Mouse (Mus musculus): Measurements from ENCODE around the gene Sptbn1. TPM values are rescaled to one million over a fixed set of nuclear protein-coding genes. Genes with fewer than 3 reads are reported as not detected.
A peak's percentile ranks its signal among the peaks of the same experiment; 100 is the strongest.

Gene Sptbn1
- polyA plus RNA-seq, 1 experiment from 2014 or later, result 19.2 TPM

DNA sequence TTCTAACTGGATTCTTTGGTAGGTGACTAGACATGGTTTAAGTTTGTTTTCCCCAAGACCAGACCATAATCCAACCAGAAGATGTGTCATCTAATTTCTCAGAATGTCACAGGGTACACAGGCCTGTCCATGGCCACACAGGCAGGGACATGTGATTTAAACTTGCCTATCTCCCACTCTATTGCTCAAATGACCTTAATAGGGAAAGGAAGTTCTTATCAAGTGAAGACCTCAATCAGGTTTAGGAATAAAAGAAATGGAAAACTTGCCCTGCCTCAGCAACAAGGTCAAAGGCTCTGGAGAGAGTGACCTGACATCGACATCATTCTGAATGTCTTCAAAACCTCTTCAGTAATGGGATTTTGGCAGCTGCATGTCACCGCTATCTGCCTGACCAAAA lies 41.2 kb downstream of the Sptbn1 start:
- WGBS (ENCODE audit: insufficient replicate concordance), result 74% methylated on average over 2 of the region's 2 CpGs
- H3K4me1 ChIP-seq (ENCODE audit: insufficient read depth), result peaks cover 10% of the 10 kb centered on the region
- H3K27me3 ChIP-seq (ENCODE audit: insufficient read depth, low read length), result no peaks in the 10 kb centered on the region
- no peaks in the 10 kb centered on the region for H3K36me3 ChIP-seq (replicated peaks; ENCODE audit: insufficient read depth, low read length)
- no peak for ATAC-seq
- no peak overlapping the region for H3K4me3 ChIP-seq (ENCODE audit: low read depth, low read length)
- H3K9ac ChIP-seq (replicated peaks), result no peak overlapping the region
- H3K9me3 ChIP-seq (ENCODE audit: low read length), result no peaks in the 10 kb centered on the region
- no peak for TF ChIP-seq CTCF (IDR thresholded peaks at IDR 0.05; ENCODE audit: low read depth)
- no peak for TF ChIP-seq EP300 (IDR thresholded peaks at IDR 0.05; ENCODE audit: low read depth)
- H3K4me2 ChIP-seq (ENCODE audit: low read depth, low read length), result no peak overlapping the region
- H3K27ac ChIP-seq (ENCODE audit: low read depth), result no peak overlapping the region
- DNase-seq, result no peak

DNA sequence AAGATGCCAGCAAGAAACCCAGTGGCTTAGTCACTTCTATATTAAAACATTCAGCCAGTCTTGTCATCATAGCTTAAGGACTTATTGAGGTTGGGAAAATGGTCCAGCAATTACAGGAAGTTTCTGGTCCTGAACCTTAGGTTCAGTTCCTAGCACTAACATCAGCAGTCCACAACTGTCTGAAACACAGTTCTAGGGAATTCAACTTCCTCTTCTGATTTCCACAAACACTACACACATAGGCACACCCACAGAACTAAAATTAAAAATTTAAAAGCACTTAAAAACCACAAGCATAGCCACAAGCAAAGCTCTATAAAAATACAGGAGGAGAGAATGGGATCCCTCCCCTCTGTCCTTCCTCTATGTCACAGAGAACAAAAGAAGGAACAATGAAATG lies 43.4 kb downstream of the Sptbn1 start:
- Histone ChIP-seq H3K4me1 (ENCODE audit: insufficient read depth) (no peaks in the 10 kb centered on the region; the same call in 1 of the 2 replicates), H3K36me3 (replicated peaks; ENCODE audit: insufficient read depth, low read length) (no peaks in the 10 kb centered on the region), H3K4me3 (ENCODE audit: low read depth, low read length) (no peak overlapping the region), H3K4me2 (ENCODE audit: low read depth, low read length) (no peak overlapping the region), H3K9me3 (ENCODE audit: low read length) (no peaks in the 10 kb centered on the region), H3K9ac (replicated peaks) (no peak overlapping the region), H3K27ac (ENCODE audit: low read depth) (no peak overlapping the region), H3K27me3 (ENCODE audit: insufficient read depth, low read length) (no peaks in the 10 kb centered on the region)
- TF ChIP-seq EP300 (IDR thresholded peaks at IDR 0.05; ENCODE audit: low read depth) (no peak), CTCF (IDR thresholded peaks at IDR 0.05; ENCODE audit: low read depth) (no peak)
- ATAC-seq (no peak), DNase-seq (no peak)

DNA sequence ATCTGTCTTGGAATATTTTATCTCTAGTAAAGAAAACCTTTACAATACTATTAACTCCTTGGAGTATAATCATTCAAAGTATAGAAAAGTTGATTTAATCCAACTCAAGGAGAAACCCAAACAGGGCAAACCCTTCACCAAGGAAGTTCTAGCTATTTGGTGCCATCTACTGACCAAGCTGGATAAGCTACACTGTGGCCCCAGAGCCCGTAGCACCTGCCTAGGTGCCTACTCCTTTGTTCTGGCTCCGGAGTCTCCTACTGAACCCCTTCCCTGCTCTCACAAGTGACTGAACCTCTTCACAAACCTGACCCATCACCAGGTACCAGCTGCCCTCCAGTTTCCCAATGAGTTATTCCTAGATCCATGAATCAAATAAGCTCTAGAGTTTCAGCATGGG lies 45.3 kb downstream of the Sptbn1 start:
- DNase-seq (no peak), ATAC-seq (0 out of 2 replicates have a peak, but pooled peaks have one; percentile 31)
- no peak overlapping the region for H3K4me3 ChIP-seq (ENCODE audit: low read depth, low read length)

DNA sequence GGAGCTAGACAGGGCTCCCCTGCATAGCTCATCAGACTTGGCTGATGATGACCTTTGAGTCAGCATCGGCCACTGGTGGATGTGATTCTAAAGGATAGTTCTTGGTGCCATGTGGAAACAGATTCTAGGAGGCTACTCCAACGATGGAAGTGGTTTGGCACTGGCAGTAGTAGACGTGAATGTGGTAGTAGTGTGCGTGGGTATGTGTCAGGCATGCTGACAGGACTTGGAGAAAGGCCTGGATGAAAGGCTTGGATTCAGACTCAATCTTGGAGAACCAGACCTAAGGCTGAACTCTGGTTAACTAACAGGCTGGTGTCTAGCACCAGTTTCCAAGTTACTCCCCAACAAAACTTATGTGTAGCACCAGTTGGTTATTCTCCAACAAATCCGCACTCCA lies 46.9 kb downstream of the Sptbn1 start:
- 74% methylated on average over 5 of the region's 5 CpGs for WGBS (ENCODE audit: insufficient replicate concordance)
- Histone ChIP-seq H3K4me1 (ENCODE audit: insufficient read depth) (no peaks in the 10 kb centered on the region), H3K36me3 (replicated peaks; ENCODE audit: insufficient read depth, low read length) (no peaks in the 10 kb centered on the region), H3K27me3 (ENCODE audit: insufficient read depth, low read length) (no peaks in the 10 kb centered on the region), H3K9me3 (ENCODE audit: low read length) (no peaks in the 10 kb centered on the region), H3K4me2 (ENCODE audit: low read depth, low read length) (no peak overlapping the region), H3K27ac (ENCODE audit: low read depth) (no peak overlapping the region), H3K9ac (replicated peaks) (no peak overlapping the region), H3K4me3 (ENCODE audit: low read depth, low read length) (no peak overlapping the region)
- DNase-seq (no peak), ATAC-seq (no peak)
- no peak for TF ChIP-seq EP300 (IDR thresholded peaks at IDR 0.05; ENCODE audit: low read depth)
- no peak for TF ChIP-seq CTCF (IDR thresholded peaks at IDR 0.05; ENCODE audit: low read depth)

More for the DNA sequence above, 45.3 kb downstream of the Sptbn1 start:
- Histone ChIP-seq H3K36me3 (replicated peaks; ENCODE audit: insufficient read depth, low read length) (no peaks in the 10 kb centered on the region), H3K9me3 (ENCODE audit: low read length) (no peaks in the 10 kb centered on the region), H3K9ac (replicated peaks) (no peak overlapping the region), H3K4me1 (ENCODE audit: insufficient read depth) (no peaks in the 10 kb centered on the region), H3K4me2 (ENCODE audit: low read depth, low read length) (no peak overlapping the region), H3K27ac (ENCODE audit: low read depth) (no peak overlapping the region), H3K27me3 (ENCODE audit: insufficient read depth, low read length) (no peaks in the 10 kb centered on the region)
- WGBS (ENCODE audit: insufficient replicate concordance), result 28% methylated on average over 2 of the region's 2 CpGs
- TF ChIP-seq EP300 (IDR thresholded peaks at IDR 0.05; ENCODE audit: low read depth) (no peak), CTCF (IDR thresholded peaks at IDR 0.05; ENCODE audit: low read depth) (peak; percentile 74)

DNA sequence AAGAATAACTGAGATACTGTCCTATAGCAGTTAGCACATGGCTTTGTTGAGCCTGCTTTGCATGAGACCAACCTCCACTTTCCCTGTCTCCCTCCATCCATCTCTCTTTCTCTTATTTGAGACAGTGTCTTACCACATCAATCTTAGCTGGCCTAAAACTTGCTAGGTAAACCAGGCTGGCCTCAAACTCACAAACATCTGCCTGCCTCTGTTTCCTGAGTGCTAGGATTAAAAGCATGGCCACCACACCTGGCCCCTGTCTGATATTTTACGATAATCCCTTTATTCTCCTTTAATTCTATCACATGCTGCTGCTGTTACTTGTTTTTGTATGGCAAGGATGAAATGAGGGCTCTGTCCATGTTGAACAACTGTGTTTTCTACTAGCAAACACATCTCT lies 49.6 kb downstream of the Sptbn1 start:
- H3K9me3 ChIP-seq (ENCODE audit: low read length), result no peaks in the 10 kb centered on the region
- H3K9ac ChIP-seq (replicated peaks), result no peak overlapping the region
- H3K4me3 ChIP-seq (ENCODE audit: low read depth, low read length), result no peak overlapping the region
- WGBS (ENCODE audit: insufficient replicate concordance), result 85% methylated on average over 1 of the region's 1 CpGs
- no peak for TF ChIP-seq EP300 (IDR thresholded peaks at IDR 0.05; ENCODE audit: low read depth)
- no peak for TF ChIP-seq CTCF (IDR thresholded peaks at IDR 0.05; ENCODE audit: low read depth)
- no peak overlapping the region for H3K4me2 ChIP-seq (ENCODE audit: low read depth, low read length)
- H3K27ac ChIP-seq (ENCODE audit: low read depth), result no peak overlapping the region
- ATAC-seq, result no peak
- no peaks in the 10 kb centered on the region for H3K4me1 ChIP-seq (ENCODE audit: insufficient read depth)
- H3K27me3 ChIP-seq (ENCODE audit: insufficient read depth, low read length), result no peaks in the 10 kb centered on the region
- no peak for DNase-seq
- no peaks in the 10 kb centered on the region for H3K36me3 ChIP-seq (replicated peaks; ENCODE audit: insufficient read depth, low read length)

DNA sequence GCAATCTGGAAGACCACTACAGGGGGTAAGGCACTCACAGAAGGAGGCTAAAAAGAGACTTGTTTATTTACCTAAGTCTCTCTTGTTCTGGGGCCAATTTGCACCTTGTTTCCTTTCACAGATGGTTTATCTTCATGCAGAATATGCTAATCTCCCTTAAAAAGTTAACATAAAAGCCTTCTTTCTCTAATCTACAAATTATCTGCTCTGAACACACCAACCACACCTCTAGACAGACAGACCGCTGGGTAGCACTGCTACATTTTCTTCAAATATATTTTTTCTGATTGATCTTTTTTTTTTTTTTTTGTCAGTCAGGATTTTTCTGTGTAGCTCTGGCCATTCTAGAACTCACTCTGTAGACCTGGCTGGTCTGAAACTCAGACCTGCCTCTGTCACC lies 50.5 kb downstream of the Sptbn1 start:
- TF ChIP-seq EP300 (IDR thresholded peaks at IDR 0.05; ENCODE audit: low read depth) (peak; percentile 17; the same call in 1 of the 2 replicates), CTCF (IDR thresholded peaks at IDR 0.05; ENCODE audit: low read depth) (no peak)
- Histone ChIP-seq H3K27ac (ENCODE audit: low read depth) (no peak overlapping the region), H3K36me3 (replicated peaks; ENCODE audit: insufficient read depth, low read length) (no peaks in the 10 kb centered on the region), H3K9ac (replicated peaks) (no peak overlapping the region), H3K4me1 (ENCODE audit: insufficient read depth) (no peaks in the 10 kb centered on the region), H3K9me3 (ENCODE audit: low read length) (no peaks in the 10 kb centered on the region), H3K4me2 (ENCODE audit: low read depth, low read length) (no peak overlapping the region), H3K27me3 (ENCODE audit: insufficient read depth, low read length) (no peaks in the 10 kb centered on the region), H3K4me3 (ENCODE audit: low read depth, low read length) (no peak overlapping the region)
- DNase-seq (no peak), ATAC-seq (no peak)
- 70% methylated on average over 1 of the region's 1 CpGs for WGBS (ENCODE audit: insufficient replicate concordance)
